Mouse (Mus musculus): Measurements from ENCODE around the gene Pfn1. TPM values are rescaled to one million over a fixed set of nuclear protein-coding genes. Genes with fewer than 3 reads are reported as not detected.

The Pfn1 gene
- polyA plus RNA-seq, 1 experiment from 2014 or later, result 1,070 TPM

DNA sequence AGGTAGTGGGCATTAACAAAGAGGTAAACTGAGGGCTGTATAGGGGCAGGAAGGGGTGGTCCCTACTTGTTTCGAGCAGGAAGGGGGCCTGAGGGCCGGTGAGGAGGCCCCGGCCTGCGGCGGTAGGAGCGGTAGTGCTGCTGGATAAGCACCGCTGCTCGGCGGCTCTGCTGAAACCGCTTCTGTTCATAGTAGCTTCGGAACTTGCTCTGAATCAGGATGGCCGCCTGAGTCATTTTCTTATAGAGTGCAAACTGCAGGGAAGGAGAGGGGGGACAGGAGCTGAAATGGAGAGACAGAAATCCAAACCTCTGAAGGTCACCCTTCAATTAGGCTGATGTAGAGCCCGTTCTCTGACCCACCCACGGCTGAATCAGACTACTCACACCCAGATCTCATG lies 16.0 kb upstream of the Pfn1 start:
- H3K27me3 ChIP-seq, result no peaks in the 10 kb centered on the region
- peaks cover 28% of the 10 kb centered on the region for H3K4me1 ChIP-seq
- no peak for ATAC-seq (ENCODE audit: low FRiP score)
- peak overlapping the region; percentile 92 for H3K4me2 ChIP-seq
- peak overlapping the region; percentile 98 for H3K27ac ChIP-seq
- H3K9me3 ChIP-seq, result no peaks in the 10 kb centered on the region
- H3K4me3 ChIP-seq (replicated peaks), result peak overlapping the region; percentile 64
- 48% methylated on average over 14 of the region's 14 CpGs for WGBS
- H3K36me3 ChIP-seq (replicated peaks), result peaks cover 26% of the 10 kb centered on the region
- H3K9ac ChIP-seq, result peak overlapping the region; percentile 84

DNA sequence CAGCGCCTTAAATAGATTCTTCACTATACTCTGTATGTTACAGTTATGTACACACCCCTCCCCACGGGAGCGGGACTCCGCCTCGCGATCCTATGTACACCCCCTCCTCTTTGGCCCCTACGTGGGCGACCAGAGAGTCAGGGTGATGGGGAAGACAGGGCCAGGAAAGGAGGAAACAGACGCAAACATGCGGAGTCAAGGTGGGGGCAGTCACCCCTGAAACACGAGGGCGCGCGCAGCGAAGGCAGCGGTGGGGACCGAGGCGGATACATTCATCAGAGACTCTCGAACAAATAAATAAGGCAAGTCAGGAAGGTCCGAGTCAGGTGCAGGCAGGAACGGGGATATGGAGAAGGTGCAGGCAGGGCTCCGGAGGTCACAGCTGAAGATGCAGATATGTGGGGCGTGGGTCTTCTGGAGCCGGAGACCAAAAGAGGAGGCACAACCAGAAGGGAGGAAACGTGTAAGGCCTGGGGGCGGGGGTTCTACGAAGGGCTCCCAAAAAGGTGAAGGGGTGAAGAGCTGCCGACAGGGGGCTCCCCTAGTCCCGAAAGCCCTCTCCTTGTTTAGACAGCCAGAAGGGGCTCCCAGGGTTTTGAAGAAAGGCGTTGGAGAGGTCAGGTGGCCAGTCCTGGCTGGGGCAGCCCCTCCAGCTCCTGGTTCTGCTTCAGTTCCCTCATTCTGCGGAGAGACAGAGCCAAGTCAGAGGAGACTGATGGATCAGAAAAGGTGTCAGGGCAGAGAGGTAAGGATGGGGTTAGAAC lies 15.3 kb upstream of the Pfn1 start:
- H3K27ac ChIP-seq, result peak overlapping the region; percentile 98
- H3K36me3 ChIP-seq (replicated peaks), result peaks cover 28% of the 10 kb centered on the region

DNA sequence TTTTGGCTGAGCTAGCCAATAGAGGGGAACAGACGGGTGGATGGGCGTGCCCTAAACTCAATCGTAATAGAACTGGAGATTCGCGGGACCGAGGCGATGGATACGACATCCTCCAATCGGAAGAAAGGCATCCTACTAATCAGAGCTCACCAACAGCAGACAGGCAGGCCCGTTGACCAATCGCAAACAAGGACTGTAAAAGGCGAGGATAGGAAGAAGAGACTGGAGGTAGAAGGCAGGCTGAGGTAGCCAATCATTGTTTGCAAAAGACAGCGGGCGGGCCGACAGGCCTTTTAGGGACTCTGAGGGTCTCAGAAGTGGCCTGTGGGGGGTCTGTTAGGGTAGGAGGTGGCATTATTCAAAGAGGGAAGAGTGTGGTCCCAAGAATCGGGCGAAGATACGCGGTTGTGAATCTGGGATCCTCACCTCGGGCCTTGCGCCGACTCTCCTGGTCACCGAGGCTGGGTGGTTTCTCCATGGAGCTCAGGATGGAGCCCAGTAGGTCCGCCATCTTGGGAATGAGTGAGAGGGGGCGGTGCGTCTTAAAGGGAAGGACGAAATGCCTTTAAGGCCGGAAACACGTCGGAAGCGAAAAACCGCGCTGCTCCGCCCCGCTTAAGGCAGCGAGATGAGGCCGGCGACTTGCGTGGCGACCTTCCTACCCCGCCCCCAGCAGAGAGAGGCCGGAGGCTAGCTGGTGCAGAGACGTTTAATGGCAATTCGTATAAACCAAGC lies 14.5 kb upstream of the Pfn1 start, which contains the start of gene Spag7:
Gene Spag7, minus strand, starts transcription at position 646 of the 735 bp plus-strand sequence.
- WGBS, result under 1% methylated on average over 44 of the region's 44 CpGs
- Histone ChIP-seq H3K27me3 (no peaks in the 10 kb centered on the region), H3K4me1 (peaks cover 28% of the 10 kb centered on the region), H3K4me2 (peak within 1 kb of the TSS; percentile 92), H3K9ac (peak within 1 kb of the TSS; percentile 84), H3K36me3 (replicated peaks) (peaks cover 31% of the 10 kb centered on the region), H3K4me3 (replicated peaks) (peak within 1 kb of the TSS; percentile 64), H3K9me3 (no peaks in the 10 kb centered on the region), H3K27ac (peak within 1 kb of the TSS; percentile 98)
- ATAC-seq (ENCODE audit: low FRiP score), result peak; percentile 96

More for the DNA sequence above, 15.3 kb upstream of the Pfn1 start:
- peaks cover 28% of the 10 kb centered on the region for H3K4me1 ChIP-seq
- no peaks in the 10 kb centered on the region for H3K9me3 ChIP-seq
- under 1% methylated on average over 31 of the region's 31 CpGs for WGBS
- peak overlapping the region; percentile 92 for H3K4me2 ChIP-seq
- H3K27me3 ChIP-seq, result no peaks in the 10 kb centered on the region
- peak overlapping the region; percentile 84 for H3K9ac ChIP-seq
- H3K4me3 ChIP-seq (replicated peaks), result peak overlapping the region; percentile 64
- ATAC-seq (ENCODE audit: low FRiP score), result peak; percentile 60

DNA sequence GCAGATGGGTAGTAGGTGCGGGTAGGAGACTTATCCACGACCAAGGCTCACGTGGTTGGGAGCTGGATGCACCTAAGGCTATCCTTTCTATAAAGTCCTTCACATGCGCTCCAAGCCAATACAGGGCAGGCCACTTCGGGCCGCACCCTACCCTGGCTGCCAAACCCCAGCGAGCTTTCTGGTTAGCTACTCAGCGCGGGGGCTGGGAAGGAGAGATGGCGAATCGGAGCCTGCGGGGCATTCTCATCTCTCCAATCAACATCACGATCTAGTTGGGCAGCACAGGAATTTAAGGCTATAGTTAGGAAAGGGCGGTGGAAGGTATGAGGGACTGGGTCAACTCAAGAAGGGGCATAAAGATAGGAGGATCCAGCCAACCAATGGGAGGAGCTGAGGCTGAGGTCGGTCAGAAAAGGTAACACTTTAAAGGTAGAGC lies 13.9 kb upstream of the Pfn1 start:
- H3K9me3 ChIP-seq, result no peaks in the 10 kb centered on the region
- peaks cover 28% of the 10 kb centered on the region for H3K4me1 ChIP-seq
- H3K4me2 ChIP-seq, result peak overlapping the region; percentile 78
- under 1% methylated on average over 15 of the region's 15 CpGs for WGBS
- H3K27me3 ChIP-seq, result no peaks in the 10 kb centered on the region
- peaks cover 32% of the 10 kb centered on the region for H3K36me3 ChIP-seq (replicated peaks)
- H3K27ac ChIP-seq, result peak overlapping the region; percentile 98
- peak overlapping the region; percentile 59 for H3K9ac ChIP-seq
- peak overlapping the region; percentile 64 for H3K4me3 ChIP-seq (replicated peaks)
- ATAC-seq (ENCODE audit: low FRiP score), result peak; percentile 42

DNA sequence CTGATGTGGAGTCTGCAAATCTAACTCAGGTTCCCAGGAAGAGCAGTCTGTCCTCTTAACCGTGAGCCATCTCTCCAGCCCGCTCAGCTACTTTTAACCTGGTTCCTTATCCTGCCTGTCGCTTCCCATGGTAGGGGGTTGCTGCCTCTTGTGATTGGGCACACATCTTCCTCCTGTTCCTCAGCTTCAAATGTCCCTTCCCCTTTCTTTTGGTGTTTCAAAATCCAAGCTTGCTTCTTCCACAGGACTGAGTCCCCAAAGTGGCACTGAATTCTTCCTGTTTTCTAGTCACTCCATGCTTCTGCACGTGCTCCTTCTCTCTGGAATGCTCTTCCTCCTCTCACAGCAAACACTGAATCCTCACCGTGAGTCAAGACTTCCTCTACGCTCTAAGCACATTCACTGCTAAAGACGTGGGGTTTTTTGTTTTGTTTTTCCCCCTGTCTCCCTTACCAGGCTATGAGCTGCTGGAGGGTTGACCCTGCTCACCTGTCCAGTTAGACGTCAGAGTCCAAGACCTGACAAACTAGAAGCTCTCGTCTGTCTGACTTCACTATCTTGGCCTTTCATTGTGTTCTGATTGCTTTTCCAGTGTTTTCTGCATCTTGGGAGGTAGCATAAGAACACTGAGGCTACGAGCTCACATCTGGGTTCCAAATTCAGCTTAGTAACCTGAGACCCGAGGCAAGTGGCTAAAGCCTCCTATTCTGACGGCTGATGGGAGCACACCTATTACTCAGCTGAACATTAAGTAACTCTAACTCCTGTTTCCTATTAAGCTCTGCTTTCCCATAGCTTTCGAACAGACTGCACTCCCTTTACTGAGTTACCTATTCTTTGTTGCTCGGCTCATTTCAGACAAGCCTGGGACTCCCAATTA lies 13.1 kb upstream of the Pfn1 start:
- WGBS, result 74% methylated on average over 14 of the region's 14 CpGs
- H3K27me3 ChIP-seq, result no peaks in the 10 kb centered on the region
- ATAC-seq (ENCODE audit: low FRiP score), result no peak
- no peak overlapping the region for H3K27ac ChIP-seq
- H3K9ac ChIP-seq, result peak overlapping the region; percentile 59; the same call in 1 of the 2 replicates
- no peaks in the 10 kb centered on the region for H3K9me3 ChIP-seq
- H3K4me1 ChIP-seq, result peaks cover 28% of the 10 kb centered on the region
- peak overlapping the region; percentile 78 for H3K4me2 ChIP-seq
- H3K36me3 ChIP-seq (replicated peaks), result peaks cover 41% of the 10 kb centered on the region
- H3K4me3 ChIP-seq (replicated peaks), result peak overlapping the region; percentile 64

DNA sequence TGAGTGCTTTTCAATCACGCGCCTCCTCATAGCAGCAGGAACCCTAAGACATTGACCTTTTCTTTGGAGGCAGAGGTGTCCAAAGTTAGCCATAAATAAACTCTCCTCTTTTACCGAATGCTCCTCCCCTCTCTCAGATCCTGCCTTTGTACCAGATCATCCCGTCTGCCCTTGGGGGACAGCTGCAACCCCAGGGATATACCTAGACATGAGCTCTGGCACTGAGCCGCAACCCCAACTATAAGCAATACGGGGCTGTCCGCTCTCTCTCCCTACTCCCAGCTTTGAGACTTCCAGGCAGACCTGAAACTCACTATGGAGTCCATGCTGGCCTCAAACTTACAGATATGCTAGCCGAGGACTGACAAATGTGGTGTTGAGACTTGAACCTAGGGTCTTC lies 12.2 kb upstream of the Pfn1 start:
- no peak overlapping the region for H3K9ac ChIP-seq
- no peaks in the 10 kb centered on the region for H3K9me3 ChIP-seq
- H3K27ac ChIP-seq, result no peak overlapping the region
- H3K36me3 ChIP-seq (replicated peaks), result peaks cover 47% of the 10 kb centered on the region
- ATAC-seq (ENCODE audit: low FRiP score), result no peak
- H3K4me1 ChIP-seq, result peaks cover 28% of the 10 kb centered on the region
- no peaks in the 10 kb centered on the region for H3K27me3 ChIP-seq
- WGBS, result 93% methylated on average over 8 of the region's 8 CpGs
- no peak overlapping the region for H3K4me3 ChIP-seq (replicated peaks)
- no peak overlapping the region for H3K4me2 ChIP-seq

DNA sequence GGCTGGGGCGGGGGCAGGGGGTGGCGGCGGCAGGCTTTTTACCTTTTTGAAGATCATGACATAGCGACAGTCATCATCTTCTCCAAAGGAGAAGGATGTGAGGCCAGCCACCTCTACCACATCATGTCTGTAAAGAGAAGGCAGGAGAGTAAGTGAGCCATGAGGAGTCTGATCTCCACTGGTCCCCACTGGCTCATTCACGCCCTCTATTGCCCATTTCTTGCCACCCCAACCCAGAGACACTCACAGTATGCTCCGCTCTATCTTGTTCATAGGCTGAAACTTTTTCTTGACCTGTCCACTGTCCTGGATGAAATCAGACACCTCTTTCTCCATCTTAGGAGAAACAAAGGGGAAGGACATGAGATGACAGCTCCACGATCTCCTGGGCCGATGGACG lies 10.3 kb upstream of the Pfn1 start:
- Histone ChIP-seq H3K4me1 (peaks cover 13% of the 10 kb centered on the region), H3K9me3 (no peaks in the 10 kb centered on the region), H3K4me3 (replicated peaks) (no peak overlapping the region), H3K36me3 (replicated peaks) (peaks cover 47% of the 10 kb centered on the region), H3K4me2 (no peak overlapping the region), H3K27ac (no peak overlapping the region), H3K9ac (no peak overlapping the region), H3K27me3 (no peaks in the 10 kb centered on the region)
- WGBS, result 92% methylated on average over 9 of the region's 9 CpGs
- no peak for ATAC-seq (ENCODE audit: low FRiP score)

DNA sequence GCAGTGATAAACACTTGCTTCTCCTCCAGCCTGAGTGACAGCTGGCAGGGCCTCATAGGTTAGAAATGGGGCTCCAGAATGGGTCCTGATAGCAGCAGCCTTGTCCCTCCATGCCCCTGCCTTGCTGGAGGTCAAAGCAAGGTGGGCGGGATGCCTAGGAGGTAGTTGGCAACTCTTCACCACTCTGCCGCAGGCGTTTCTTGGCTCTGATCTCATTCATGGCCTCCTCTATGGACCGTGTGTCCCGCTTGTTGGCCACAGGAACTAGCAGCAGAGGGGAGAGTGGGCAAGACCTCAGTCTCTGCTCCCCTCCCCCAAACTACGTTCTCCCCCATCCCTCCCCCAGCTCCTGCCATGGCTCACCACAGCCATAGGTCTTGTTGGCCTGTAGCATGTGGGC lies 9.5 kb upstream of the Pfn1 start:
- no peak for ATAC-seq (ENCODE audit: low FRiP score)
- H3K9ac ChIP-seq, result no peak overlapping the region
- no peak overlapping the region for H3K27ac ChIP-seq
- H3K27me3 ChIP-seq, result no peaks in the 10 kb centered on the region
- peaks cover 13% of the 10 kb centered on the region for H3K4me1 ChIP-seq
- 95% methylated on average over 6 of the region's 6 CpGs for WGBS
- H3K4me3 ChIP-seq (replicated peaks), result no peak overlapping the region
- H3K9me3 ChIP-seq, result no peaks in the 10 kb centered on the region
- peaks cover 47% of the 10 kb centered on the region for H3K36me3 ChIP-seq (replicated peaks)
- H3K4me2 ChIP-seq, result no peak overlapping the region

DNA sequence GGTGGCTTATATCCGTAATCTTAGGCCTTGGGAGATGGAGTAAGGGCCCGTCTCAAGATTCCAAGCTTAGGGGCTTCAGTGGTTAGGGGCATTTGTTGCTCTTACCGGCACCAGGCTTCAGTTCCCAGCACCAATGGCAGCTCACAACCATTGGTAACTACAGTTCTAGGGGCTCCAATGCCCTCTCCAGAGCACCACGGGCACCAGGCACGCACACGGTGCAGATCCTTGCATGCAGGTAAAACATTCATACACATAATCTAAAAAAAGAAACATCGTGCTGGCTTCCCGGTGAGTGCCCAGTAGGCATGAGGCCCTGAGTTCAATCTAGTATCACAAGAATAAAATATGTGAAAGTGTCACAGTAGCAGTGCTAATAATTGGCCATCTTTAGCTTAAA lies 8.7 kb upstream of the Pfn1 start:
- Histone ChIP-seq H3K9me3 (no peaks in the 10 kb centered on the region), H3K9ac (no peak overlapping the region), H3K36me3 (replicated peaks) (peaks cover 47% of the 10 kb centered on the region), H3K27me3 (no peaks in the 10 kb centered on the region), H3K4me1 (peaks cover 10% of the 10 kb centered on the region), H3K27ac (no peak overlapping the region), H3K4me2 (no peak overlapping the region), H3K4me3 (replicated peaks) (no peak overlapping the region)
- no peak for ATAC-seq (ENCODE audit: low FRiP score)
- 88% methylated on average over 8 of the region's 8 CpGs for WGBS

DNA sequence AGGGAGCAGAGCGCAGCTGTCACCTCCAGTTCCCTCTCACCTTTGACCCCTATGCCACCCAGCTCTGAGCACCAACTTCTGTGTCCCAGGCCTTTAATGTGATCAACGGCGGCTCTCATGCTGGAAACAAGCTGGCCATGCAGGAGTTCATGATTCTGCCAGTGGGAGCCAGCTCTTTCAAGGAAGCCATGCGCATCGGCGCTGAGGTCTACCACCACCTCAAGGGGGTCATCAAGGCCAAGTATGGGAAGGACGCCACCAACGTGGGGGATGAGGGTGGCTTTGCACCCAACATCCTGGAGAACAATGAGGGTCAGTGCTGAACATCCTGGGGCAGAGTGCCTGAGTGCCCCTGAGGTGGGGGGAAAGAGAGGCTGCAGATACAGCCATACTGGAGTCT lies 6.1 kb upstream of the Pfn1 start:
- no peak for ATAC-seq (ENCODE audit: low FRiP score)
- 87% methylated on average over 8 of the region's 8 CpGs for WGBS
- H3K36me3 ChIP-seq (replicated peaks), result peaks cover 40% of the 10 kb centered on the region
- H3K4me1 ChIP-seq, result peaks cover 15% of the 10 kb centered on the region
- no peak overlapping the region for H3K4me2 ChIP-seq
- no peaks in the 10 kb centered on the region for H3K9me3 ChIP-seq
- H3K27me3 ChIP-seq, result peaks cover 3% of the 10 kb centered on the region; the same call in 1 of the 2 replicates
- no peak overlapping the region for H3K27ac ChIP-seq
- H3K9ac ChIP-seq, result no peak overlapping the region
- no peak overlapping the region for H3K4me3 ChIP-seq (replicated peaks)

DNA sequence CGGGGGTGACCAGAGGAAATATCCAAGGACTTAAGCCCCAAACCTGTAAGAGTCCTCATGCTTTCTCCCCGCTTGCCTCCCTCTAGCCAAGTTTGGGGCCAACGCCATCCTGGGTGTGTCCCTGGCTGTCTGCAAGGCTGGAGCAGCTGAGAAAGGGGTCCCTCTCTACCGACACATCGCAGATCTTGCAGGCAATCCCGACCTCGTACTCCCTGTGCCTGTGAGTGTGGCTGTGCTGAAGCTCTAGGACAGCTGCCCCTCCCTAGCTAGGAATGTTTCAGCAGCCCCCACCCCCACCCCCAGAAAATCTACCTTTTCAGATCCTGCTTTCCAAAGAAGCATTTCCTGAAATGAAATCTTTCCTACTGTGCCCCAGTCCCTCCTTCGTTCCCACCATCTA lies 4.5 kb upstream of the Pfn1 start:
- H3K9me3 ChIP-seq, result no peaks in the 10 kb centered on the region
- H3K9ac ChIP-seq, result no peak overlapping the region
- WGBS, result 75% methylated on average over 8 of the region's 8 CpGs
- no peak overlapping the region for H3K4me2 ChIP-seq
- ATAC-seq (ENCODE audit: low FRiP score), result no peak
- no peak overlapping the region for H3K4me3 ChIP-seq (replicated peaks)
- peaks cover 25% of the 10 kb centered on the region for H3K36me3 ChIP-seq (replicated peaks)
- H3K27ac ChIP-seq, result no peak overlapping the region
- peaks cover 19% of the 10 kb centered on the region for H3K4me1 ChIP-seq
- peaks cover 3% of the 10 kb centered on the region; the same call in 1 of the 2 replicates for H3K27me3 ChIP-seq

DNA sequence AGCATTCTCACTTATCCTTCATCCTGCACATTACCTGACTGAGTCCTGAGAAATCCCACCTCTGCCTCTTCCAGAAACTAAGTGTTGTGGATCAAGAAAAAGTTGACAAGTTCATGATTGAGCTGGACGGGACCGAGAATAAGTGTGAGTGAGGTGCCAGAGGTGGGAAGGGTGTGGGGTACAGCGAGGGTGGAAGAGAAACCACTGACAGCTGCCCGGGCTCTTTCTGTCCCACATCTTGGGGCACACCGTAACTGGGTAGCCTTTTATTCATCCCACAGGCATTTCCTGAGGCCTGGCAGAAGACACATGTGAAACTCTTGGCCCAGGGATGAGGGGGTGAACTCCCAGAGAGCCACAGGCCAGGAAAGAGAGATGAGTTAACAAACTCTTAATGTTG lies 4.1 kb upstream of the Pfn1 start:
- ATAC-seq (ENCODE audit: low FRiP score), result no peak
- no peak overlapping the region for H3K4me3 ChIP-seq (replicated peaks)
- H3K36me3 ChIP-seq (replicated peaks), result peaks cover 21% of the 10 kb centered on the region
- peaks cover 3% of the 10 kb centered on the region; the same call in 1 of the 2 replicates for H3K27me3 ChIP-seq
- 84% methylated on average over 5 of the region's 5 CpGs for WGBS
- H3K27ac ChIP-seq, result no peak overlapping the region
- H3K4me1 ChIP-seq, result peaks cover 19% of the 10 kb centered on the region
- H3K9me3 ChIP-seq, result no peaks in the 10 kb centered on the region
- H3K9ac ChIP-seq, result no peak overlapping the region
- H3K4me2 ChIP-seq, result no peak overlapping the region
